Mouse (Mus musculus): Measurements from ENCODE around the gene Colgalt1. TPM values are rescaled to one million over a fixed set of nuclear protein-coding genes. Genes with fewer than 3 reads are reported as not detected.

Gene Colgalt1
- total and polyA plus RNA-seq, 3 experiments, result 50.9 to 102 (median 59.0) TPM

GRCm38 (mm10) chr8:71595862-71596261 is 14.9 kb upstream of the Colgalt1 start (continued):
- no peak for TF ChIP-seq MAZ (IDR thresholded peaks at IDR 0.05; ENCODE audit: low read depth, low read length)
- no peak for TF ChIP-seq MAFK (IDR thresholded peaks at IDR 0.05; ENCODE audit: borderline replicate concordance, low read depth, low read length)
- no peak for TF ChIP-seq POLR2A (IDR thresholded peaks at IDR 0.05; ENCODE audit: control insufficient read depth in 1 of 2, insufficient read depth in 1 of 2, low read depth in 1 of 2, low read length in 2 of 2, poor library complexity in 1 of 2)
- no peak for TF ChIP-seq POLR2AphosphoS5 (IDR thresholded peaks at IDR 0.05; ENCODE audit: borderline replicate concordance, low read depth, low read length)
- TF ChIP-seq EP300 (IDR thresholded peaks at IDR 0.05; ENCODE audit: low read depth in 1 of 2, low read length in 2 of 2), result no peak
- TF ChIP-seq MAX (IDR thresholded peaks at IDR 0.05; ENCODE audit: low read length), result no peak
- TF ChIP-seq UBTF (IDR thresholded peaks at IDR 0.05; ENCODE audit: borderline replicate concordance, insufficient read depth, low read depth, low read length), result no peak
- TF ChIP-seq TCF12 (IDR thresholded peaks at IDR 0.05; ENCODE audit: low read depth, low read length), result no peak
- TF ChIP-seq USF1 (IDR thresholded peaks at IDR 0.05; ENCODE audit: low read depth, low read length), result no peak
- no peak for TF ChIP-seq GABPA (IDR thresholded peaks at IDR 0.05; ENCODE audit: low read depth, low read length)

GRCm38 (mm10) chr8:71596384-71596783 is 14.4 kb upstream of the Colgalt1 start:
- peaks cover 9 to 24% of the 10 kb centered on the region in 2 experiments for H3K4me1 ChIP-seq (ENCODE audit: control insufficient read depth in 1 of 2, insufficient read depth in 2 of 2, low read length in 2 of 2)
- peaks cover 17% of the 10 kb centered on the region for H3K79me2 ChIP-seq (ENCODE audit: control insufficient read depth, insufficient read depth, low read length, poor library complexity)
- peaks cover 0 to 12% of the 10 kb centered on the region in 2 experiments; a peak in 3 of 4 replicates for H3K36me3 ChIP-seq (ENCODE audit: control insufficient read depth in 1 of 2, insufficient read depth in 2 of 2, low read length in 2 of 2)
- H3K9me3 ChIP-seq (replicated peaks; ENCODE audit: insufficient read depth, low read length), result no peaks in the 10 kb centered on the region
- no peak overlapping the region for H3K4me3 ChIP-seq (ENCODE audit: control insufficient read depth in 1 of 2, insufficient read depth in 1 of 2, low read depth in 2 of 2, low read length in 2 of 2)
- no peak for TF ChIP-seq MAX (IDR thresholded peaks at IDR 0.05; ENCODE audit: low read length)
- no peak for TF ChIP-seq ZC3H11A (IDR thresholded peaks at IDR 0.05; ENCODE audit: low read depth, low read length)
- no peak for TF ChIP-seq MEF2A (IDR thresholded peaks at IDR 0.05; ENCODE audit: extremely low read depth, insufficient replicate concordance, low read depth, low read length, poor library complexity, severe bottlenecking)
- TF ChIP-seq CHD1 (IDR thresholded peaks at IDR 0.05; ENCODE audit: low read depth, low read length), result no peak
- no peak for TF ChIP-seq ETS1 (IDR thresholded peaks at IDR 0.05; ENCODE audit: low read depth, low read length)
- TF ChIP-seq POLR2A (IDR thresholded peaks at IDR 0.05; ENCODE audit: control insufficient read depth in 1 of 2, insufficient read depth in 1 of 2, low read depth in 1 of 2, low read length in 2 of 2, poor library complexity in 1 of 2), result no peak
- TF ChIP-seq MAZ (IDR thresholded peaks at IDR 0.05; ENCODE audit: low read depth, low read length), result no peak
- no peak for TF ChIP-seq USF1 (IDR thresholded peaks at IDR 0.05; ENCODE audit: low read depth, low read length)
- H3K9ac ChIP-seq (ENCODE audit: control insufficient read depth, low read depth, low read length, poor library complexity, severe bottlenecking), result no peak overlapping the region
- H3K27me3 ChIP-seq (ENCODE audit: control insufficient read depth in 1 of 2, insufficient read depth in 2 of 2, low read length in 2 of 2), result no peaks in the 10 kb centered on the region
- H3K27ac ChIP-seq (ENCODE audit: control insufficient read depth, low read depth, low read length), result peak overlapping the region; percentile 3; the same call in 1 of the 2 replicates
- peak; percentile 47 for DNase-seq (ENCODE audit: low read depth, low spot score)

DNA sequence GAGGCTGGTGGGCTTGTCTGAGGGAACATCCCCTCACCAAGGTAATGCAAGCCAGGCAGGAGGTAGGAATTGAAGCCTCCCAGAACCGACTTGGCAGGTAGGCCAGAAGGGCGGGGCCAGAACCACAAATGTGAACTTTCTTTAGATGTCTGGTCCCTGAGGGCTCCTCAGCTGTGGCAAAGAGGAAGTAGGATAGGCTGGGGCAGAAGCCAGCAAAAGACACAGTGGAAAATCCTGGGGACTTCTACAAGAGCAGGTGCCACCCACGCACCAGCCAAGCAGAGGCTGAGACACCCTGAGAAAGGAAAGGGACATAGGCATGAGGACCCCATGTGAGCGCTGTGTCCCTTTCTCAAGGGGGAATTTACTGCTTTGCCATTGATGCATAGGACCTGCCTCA is 14.0 kb upstream of the Colgalt1 start:
- Histone ChIP-seq H3K4me3 (ENCODE audit: control insufficient read depth in 1 of 2, insufficient read depth in 1 of 2, low read depth in 2 of 2, low read length in 2 of 2) (no peak overlapping the region), H3K27ac (ENCODE audit: control insufficient read depth, low read depth, low read length) (no peak overlapping the region), H3K36me3 (ENCODE audit: control insufficient read depth in 1 of 2, insufficient read depth in 2 of 2, low read length in 2 of 2) (peaks cover 0 to 12% of the 10 kb centered on the region in 2 experiments; a peak in 3 of 4 replicates), H3K27me3 (ENCODE audit: control insufficient read depth in 1 of 2, insufficient read depth in 2 of 2, low read length in 2 of 2) (no peaks in the 10 kb centered on the region), H3K9ac (ENCODE audit: control insufficient read depth, low read depth, low read length, poor library complexity, severe bottlenecking) (no peak overlapping the region), H3K79me2 (ENCODE audit: control insufficient read depth, insufficient read depth, low read length, poor library complexity) (peaks cover 17% of the 10 kb centered on the region), H3K9me3 (replicated peaks; ENCODE audit: insufficient read depth, low read length) (no peaks in the 10 kb centered on the region), H3K4me1 (ENCODE audit: control insufficient read depth in 1 of 2, insufficient read depth in 2 of 2, low read length in 2 of 2) (peaks cover 9 to 24% of the 10 kb centered on the region in 2 experiments)
- peak; percentile 85 for DNase-seq (ENCODE audit: low read depth, low spot score)
- TF ChIP-seq ZC3H11A (IDR thresholded peaks at IDR 0.05; ENCODE audit: low read depth, low read length) (no peak), TAL1 (IDR thresholded peaks at IDR 0.05; ENCODE audit: low read length) (no peak), SIN3A (IDR thresholded peaks at IDR 0.05; ENCODE audit: low read length) (no peak; the same call in 1 of the 2 replicates), CTCF (IDR thresholded peaks at IDR 0.05 in 2 of 3, conservative IDR thresholded peaks at IDR 0.05 in 1 of 3; ENCODE audit: control insufficient read depth in 1 of 3, insufficient read depth in 1 of 3, low read depth in 2 of 3, low read length in 3 of 3, poor library complexity in 1 of 3, severe bottlenecking in 1 of 3) (no peak), ELF1 (IDR thresholded peaks at IDR 0.05; ENCODE audit: low read depth, low read length) (no peak), GATA1 (IDR thresholded peaks at IDR 0.05; ENCODE audit: low read depth, low read length) (no peak), BHLHE40 (IDR thresholded peaks at IDR 0.05; ENCODE audit: borderline replicate concordance, low read depth, low read length) (no peak), NRF1 (IDR thresholded peaks at IDR 0.05; ENCODE audit: insufficient read depth, low read depth, low read length, poor library complexity, severe bottlenecking) (no peak), RCOR1 (IDR thresholded peaks at IDR 0.05; ENCODE audit: low read depth, low read length) (no peak), ZNF384 (IDR thresholded peaks at IDR 0.05; ENCODE audit: low read depth, low read length) (no peak), RAD21 (IDR thresholded peaks at IDR 0.05; ENCODE audit: low read depth, low read length) (no peak), POLR2AphosphoS5 (IDR thresholded peaks at IDR 0.05; ENCODE audit: borderline replicate concordance, low read depth, low read length) (no peak), EP300 (IDR thresholded peaks at IDR 0.05; ENCODE audit: low read depth in 1 of 2, low read length in 2 of 2) (no peak), MAFK (IDR thresholded peaks at IDR 0.05; ENCODE audit: borderline replicate concordance, low read depth, low read length) (no peak), MAX (IDR thresholded peaks at IDR 0.05; ENCODE audit: low read length) (no peak), UBTF (IDR thresholded peaks at IDR 0.05; ENCODE audit: borderline replicate concordance, insufficient read depth, low read depth, low read length) (no peak), HCFC1 (IDR thresholded peaks at IDR 0.05; ENCODE audit: low read depth, low read length) (no peak), SMC3 (IDR thresholded peaks at IDR 0.05; ENCODE audit: low read depth, low read length) (no peak)
